Mouse (Mus musculus) brain, embryonic 14.5 days (tissue): ENCODE data around the gene Cftr.

Experiments
- CTCF ChIP-seq: fragments of 200-500 bp; IDR thresholded peaks from 2 replicates; pipeline ENCODE4 v1.5.1; 2012; ENCODE audit warnings: inconsistent platforms, mild to moderate bottlenecking, moderate library complexity, borderline replicate concordance; ENCODE audit not compliant: insufficient read depth, insufficient read length; ENCODE audit errors: extremely low read depth
- POLR2A ChIP-seq: fragments of 200-500 bp; IDR thresholded peaks from 2 replicates; pipeline ENCODE4 v1.6.1; 2012; ENCODE audit warnings: mild to moderate bottlenecking, inconsistent platforms, borderline replicate concordance; ENCODE audit not compliant: poor library complexity, insufficient read depth, insufficient read length, severe bottlenecking; ENCODE audit errors: extremely low read depth

DNA sequence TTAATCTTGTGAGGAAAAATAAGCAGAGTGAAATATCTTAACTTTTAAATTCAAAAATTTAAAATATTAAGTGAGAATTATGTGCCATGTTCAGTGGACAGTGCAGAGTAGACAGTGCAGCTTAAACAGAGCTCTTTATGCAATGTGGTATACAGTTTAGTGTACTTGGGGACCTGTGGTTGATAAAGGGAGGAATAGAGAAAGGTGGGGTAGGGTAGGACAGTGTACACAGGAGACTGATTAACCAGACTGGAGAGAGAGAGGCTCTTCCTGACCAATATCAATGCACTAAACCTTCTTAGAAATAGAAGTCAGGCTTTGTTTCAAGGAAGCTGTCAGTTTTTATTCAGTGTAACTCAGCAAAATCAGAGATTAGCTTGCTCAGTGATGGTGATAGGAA lies 12.4 kb downstream of the Cftr start:
- TF ChIP-seq POLR2A: no peak
- TF ChIP-seq CTCF: no peak
